7 mouse cellular contexts compared by ENCODE assay signal in genomic region chr14:98167186-98168038, GRCm38 (mm10). TPM values are rescaled to one million over a fixed set of nuclear protein-coding genes. Genes with fewer than 3 reads are reported as not detected.
DNase-seq lines count a peak whose midpoint lies in the region; ATAC-seq and TF ChIP-seq lines count a peak whose summit lies in the region.

No protein-coding gene starts in this region.

- peak overlapping the region; percentile 74 for H3K4me3 ChIP-seq in forebrain, embryonic 13.5 days
- H3K4me3 ChIP-seq in hindbrain, embryonic 14.5 days (replicated peaks; ENCODE audit: low read length), result peak overlapping the region; percentile 93
- peak overlapping the region; percentile 52 for H3K4me3 ChIP-seq in liver, embryonic 11.5 days (ENCODE audit: low read depth, low read length)
- H3K4me3 ChIP-seq in midbrain, postnatal 0 days (ENCODE audit: low read depth, low read length), result peak overlapping the region; percentile 86

- H3K4me2 ChIP-seq in forebrain, embryonic 13.5 days, result peak overlapping the region; percentile 88
- H3K4me2 ChIP-seq in hindbrain, embryonic 14.5 days (replicated peaks), result peak overlapping the region; percentile 80
- H3K4me2 ChIP-seq in liver, embryonic 11.5 days, result peak overlapping the region; percentile 88
- H3K4me2 ChIP-seq in midbrain, postnatal 0 days (ENCODE audit: low read depth, low read length, poor library complexity, severe bottlenecking), result peak overlapping the region; percentile 94

- no peaks in the 10 kb centered on the region for H3K27me3 ChIP-seq in forebrain, embryonic 13.5 days
- no peaks in the 10 kb centered on the region for H3K27me3 ChIP-seq in hindbrain, embryonic 14.5 days (ENCODE audit: control insufficient read depth, insufficient read depth, low read length)
- H3K27me3 ChIP-seq in liver, embryonic 11.5 days (replicated peaks; ENCODE audit: control insufficient read depth, insufficient read depth, low read length), result peaks cover 36% of the 10 kb centered on the region
- no peaks in the 10 kb centered on the region for H3K27me3 ChIP-seq in midbrain, postnatal 0 days (ENCODE audit: insufficient read depth, low read length)

- H3K27ac ChIP-seq in forebrain, embryonic 13.5 days, result peak overlapping the region; percentile 96
- H3K27ac ChIP-seq in hindbrain, embryonic 14.5 days, result peak overlapping the region; percentile 97
- no peak overlapping the region for H3K27ac ChIP-seq in liver, embryonic 11.5 days (ENCODE audit: low read depth, low read length)
- peak overlapping the region; percentile 75 for H3K27ac ChIP-seq in midbrain, postnatal 0 days (ENCODE audit: low read depth, low read length)

- peak; percentile 31 for ATAC-seq in forebrain, embryonic 13.5 days
- ATAC-seq in hindbrain, embryonic 14.5 days (ENCODE audit: low FRiP score), result peak; percentile 24
- peak; percentile 50 for ATAC-seq in liver, embryonic 11.5 days (replicated peaks; ENCODE audit: low FRiP score)
- ATAC-seq in midbrain, postnatal 0 days (ENCODE audit: low FRiP score), result peak; percentile 47

- peak; percentile 11; the same call in 1 of the 2 replicates for TF ChIP-seq CTCF in midbrain, postnatal 0 days (IDR thresholded peaks at IDR 0.05)

- DNase-seq in R1 (ENCODE audit: low read depth, low spot score), result peak; percentile 45
- peak; percentile 13 to 35 for DNase-seq in adrenal gland, postnatal 4 days (ENCODE audit: low spot score in 2 of 2)
- DNase-seq in hindbrain, embryonic 14.5 days (ENCODE audit: low spot score), result no peak
- peak; percentile 60 for DNase-seq in liver, embryonic 11.5 days (ENCODE audit: low spot score)
- peak; percentile 51 for DNase-seq in midbrain, postnatal 0 days (ENCODE audit: low spot score)
- peak; percentile 66 for DNase-seq in urinary bladder, postnatal 14 days (ENCODE audit: low spot score)

- peak overlapping the region; percentile 95 for H3K9ac ChIP-seq in forebrain, embryonic 13.5 days
- peak overlapping the region; percentile 96 for H3K9ac ChIP-seq in hindbrain, embryonic 14.5 days
- 0 out of 2 replicates have a peak overlapping the region, but pooled peaks have one; percentile 37 for H3K9ac ChIP-seq in liver, embryonic 11.5 days (ENCODE audit: low read depth, low read length)
- H3K9ac ChIP-seq in midbrain, postnatal 0 days (replicated peaks; ENCODE audit: low read length, poor library complexity, severe bottlenecking), result peak overlapping the region; percentile 76

- H3K9me3 ChIP-seq in forebrain, embryonic 13.5 days (replicated peaks), result no peaks in the 10 kb centered on the region
- H3K9me3 ChIP-seq in hindbrain, embryonic 14.5 days (ENCODE audit: control insufficient read depth, low read length), result no peaks in the 10 kb centered on the region
- no peaks in the 10 kb centered on the region for H3K9me3 ChIP-seq in liver, embryonic 11.5 days (ENCODE audit: control insufficient read depth, low read length)
- no peaks in the 10 kb centered on the region for H3K9me3 ChIP-seq in midbrain, postnatal 0 days (ENCODE audit: low read length)

- H3K4me1 ChIP-seq in forebrain, embryonic 13.5 days, result peaks cover 43% of the 10 kb centered on the region
- H3K4me1 ChIP-seq in hindbrain, embryonic 14.5 days (replicated peaks; ENCODE audit: control insufficient read depth, insufficient read depth, low read length), result peaks cover 20% of the 10 kb centered on the region
- no peaks in the 10 kb centered on the region for H3K4me1 ChIP-seq in liver, embryonic 11.5 days (replicated peaks; ENCODE audit: control insufficient read depth, insufficient read depth, low read length)
- H3K4me1 ChIP-seq in midbrain, postnatal 0 days (ENCODE audit: insufficient read depth, low read length), result peaks cover 4% of the 10 kb centered on the region; the same call in 1 of the 2 replicates

- H3K36me3 ChIP-seq in forebrain, embryonic 13.5 days (ENCODE audit: poor library complexity, severe bottlenecking), result no peaks in the 10 kb centered on the region
- H3K36me3 ChIP-seq in hindbrain, embryonic 14.5 days (replicated peaks; ENCODE audit: control insufficient read depth, insufficient read depth), result no peaks in the 10 kb centered on the region
- no peaks in the 10 kb centered on the region for H3K36me3 ChIP-seq in liver, embryonic 11.5 days (ENCODE audit: control insufficient read depth, insufficient read depth, low read length)
- H3K36me3 ChIP-seq in midbrain, postnatal 0 days (ENCODE audit: insufficient read depth, low read length), result no peaks in the 10 kb centered on the region

- under 1% methylated on average over 33 of the region's 33 CpGs for WGBS in forebrain, embryonic 13.5 days
- WGBS in hindbrain, embryonic 14.5 days, result under 1% methylated on average over 33 of the region's 33 CpGs
- WGBS in liver, embryonic 11.5 days, result 2% methylated on average over 33 of the region's 33 CpGs
- under 1% methylated on average over 33 of the region's 33 CpGs for WGBS in midbrain, postnatal 0 days

RNA-seq across cellular contexts. Expression of gene Dach1, which starts 2.2 kb away (rescaled TPM):
- 10 to 100 TPM; 10.9 to 22.0 TPM for total RNA-seq in adrenal gland, postnatal 4 days (2021)
- 13.4 and 15.2 TPM in 2 replicates for polyA plus RNA-seq in forebrain, embryonic 13.5 days (2015; fragmentation: Nextera tagmentation; extraction: Ambion mirVana)
- 23.5 and 24.7 TPM in 2 replicates for polyA plus RNA-seq in hindbrain, embryonic 14.5 days (2014; fragmentation: Nextera tagmentation; extraction: Ambion mirVana)
- 0.48 and 0.70 TPM in 2 replicates for polyA plus RNA-seq in liver, embryonic 11.5 days (2014; fragmentation: Nextera tagmentation; extraction: Ambion mirVana)
- total RNA-seq in midbrain, postnatal 0 days (2014; rRNA removed), result 14.5 and 15.1 TPM in 2 replicates
- polyA plus RNA-seq in midbrain, postnatal 0 days (2015; fragmentation: Nextera tagmentation; extraction: Ambion mirVana), result 5.7 and 6.4 TPM in 2 replicates

Comparison
In these comparisons a context has a peak if more than half of its experiments do, and no peak if none do; other contexts are left out.
1. H3K9ac ChIP-seq: peak in every context shown above with its lines; median percentile 96 in hindbrain, embryonic 14.5 days; 95 in forebrain, embryonic 13.5 days; 76 in midbrain, postnatal 0 days; 37 in liver, embryonic 11.5 days.